Mouse (Mus musculus) erythroblast, embryonic 14.5 days (primary cell): Measurements from ENCODE around the gene Cox18. TPM values are rescaled to one million over a fixed set of nuclear protein-coding genes. Genes with fewer than 3 reads are reported as not detected.
"Not testable (repeated sequence)": the region's sequence is repeated elsewhere in the genome, so short reads cannot be mapped to it uniquely, and the experiment has no call there.

ENCODE experiments used
- H3K27me3 ChIP-seq: 2 replicates; pipeline ENCODE4 v1.6.1; 2012; ENCODE audit warnings: inconsistent platforms; ENCODE audit not compliant: control insufficient read depth
- H3K36me3 ChIP-seq: 2 replicates; pipeline ENCODE4 v1.6.1; 2012; ENCODE audit warnings: mild to moderate bottlenecking, inconsistent platforms; ENCODE audit not compliant: control insufficient read depth
- H3K4me1 ChIP-seq: 2 replicates; pipeline ENCODE4 v1.6.1; 2012; ENCODE audit warnings: inconsistent platforms; ENCODE audit not compliant: control insufficient read depth
- H3K4me3 ChIP-seq: replicated peaks from 2 replicates; pipeline ENCODE3; 2012; ENCODE audit warnings: moderate library complexity, mild to moderate bottlenecking, inconsistent platforms
- H3K9me3 ChIP-seq: 2 replicates; pipeline ENCODE4 v1.6.1; 2012; ENCODE audit warnings: low read length, inconsistent platforms, mixed read lengths; ENCODE audit not compliant: control insufficient read depth
- GATA1 ChIP-seq: IDR thresholded peaks from 2 replicates; pipeline ENCODE4 v1.6.1; 2012; ENCODE audit warnings: low read length, inconsistent platforms, mixed read lengths
- TAL1 ChIP-seq: IDR thresholded peaks from 3 replicates; pipeline ENCODE4 v1.6.1; 2012; ENCODE audit warnings: low read length, inconsistent platforms, mixed read lengths
- polyA plus RNA-seq: library from polyadenylated mRNA; stranded (reverse); fragments of >175 nt; gene quantifications from 2 replicates; pipeline ENCODE4 v1.2.3, GENCODE M21; 2012

Gene Cox18
- 2.6 TPM in 2 replicates for polyA plus RNA-seq

DNA sequence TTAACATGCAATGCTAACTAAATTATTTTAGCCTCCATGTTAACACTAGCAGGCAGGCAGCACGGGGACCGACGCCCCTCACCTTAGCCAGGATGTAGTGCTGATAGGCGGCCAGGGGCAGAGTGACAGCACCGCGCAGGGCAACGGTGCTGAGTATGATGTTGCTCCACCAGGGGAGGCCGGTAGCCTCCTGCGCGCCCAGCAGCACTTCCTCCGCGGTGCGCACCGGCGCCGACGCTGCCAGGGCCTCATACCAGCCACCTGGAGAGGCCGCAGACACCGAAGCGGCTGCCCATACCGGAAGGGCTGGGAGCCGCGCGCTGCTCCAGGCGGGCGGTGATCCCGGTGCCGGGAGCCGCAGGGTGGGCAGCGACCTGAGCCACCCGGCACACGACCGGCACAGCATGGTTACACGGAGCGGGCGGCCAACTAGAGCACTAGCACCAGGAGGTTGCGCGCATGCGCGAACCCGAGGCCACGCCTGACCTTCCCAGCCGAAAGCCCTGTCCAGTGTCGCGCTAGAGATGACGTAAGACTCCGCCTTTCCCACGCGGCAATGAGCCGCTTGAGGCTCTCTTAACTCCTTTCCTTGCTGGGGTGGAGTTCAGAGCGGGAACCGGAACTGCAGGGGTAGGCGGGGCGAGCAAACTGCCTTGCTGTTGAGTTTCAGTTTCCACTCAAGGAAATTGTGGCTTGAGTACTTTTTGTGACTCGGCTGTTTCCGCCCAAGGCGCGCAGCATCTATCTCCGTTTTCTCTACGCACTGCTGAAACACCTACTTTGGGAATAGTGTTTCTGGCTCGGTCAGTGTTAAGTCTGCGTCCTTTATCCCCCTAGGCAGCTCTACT, at the start of gene Cox18:
Gene Cox18, minus strand, starts transcription at position 468 of the 848 bp plus-strand sequence.
- Histone ChIP-seq H3K4me1 (peaks cover 21% of the 10 kb centered on the region), H3K4me3 (peak within 1 kb of the TSS; percentile 95), H3K27me3 (no peaks in the 10 kb centered on the region), H3K36me3 (peaks cover 46% of the 10 kb centered on the region), H3K9me3 (no peaks in the 10 kb centered on the region)
- no peak for TF ChIP-seq GATA1
- TF ChIP-seq TAL1: no peak

GRCm38 (mm10) chr5:90262230-90262629, 38.4 kb upstream of the Cox18 start:
- H3K4me3 ChIP-seq, H3K27me3 ChIP-seq, H3K4me1 ChIP-seq, H3K9me3 ChIP-seq: not testable (repeated sequence)
- peaks cover 82% of the 10 kb centered on the region for H3K36me3 ChIP-seq

DNA sequence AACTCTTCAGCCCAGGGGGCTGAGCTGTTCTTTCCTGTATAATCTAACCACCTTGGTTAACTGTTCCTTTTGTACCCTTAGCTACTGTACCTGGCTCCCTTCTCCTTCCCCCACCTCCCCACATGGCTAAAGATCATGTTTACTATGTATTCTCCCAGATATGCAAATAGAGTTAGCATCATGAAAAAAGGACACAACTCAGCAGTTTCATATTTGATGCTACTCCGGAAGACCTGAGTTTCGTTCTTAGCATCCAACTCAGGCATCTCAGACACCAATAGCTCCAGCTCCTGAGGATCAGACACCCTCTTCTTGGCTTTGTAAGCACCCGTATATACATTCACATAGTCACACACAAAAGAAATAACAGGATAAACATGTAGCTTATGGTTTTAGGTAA, 33.2 kb upstream of the Cox18 start:
- TF ChIP-seq TAL1: no peak
- no peak for TF ChIP-seq GATA1
- Histone ChIP-seq H3K27me3 (no peaks in the 10 kb centered on the region), H3K36me3 (peaks cover 90% of the 10 kb centered on the region), H3K9me3 (no peaks in the 10 kb centered on the region), H3K4me3 (no peak overlapping the region), H3K4me1 (no peaks in the 10 kb centered on the region)

DNA sequence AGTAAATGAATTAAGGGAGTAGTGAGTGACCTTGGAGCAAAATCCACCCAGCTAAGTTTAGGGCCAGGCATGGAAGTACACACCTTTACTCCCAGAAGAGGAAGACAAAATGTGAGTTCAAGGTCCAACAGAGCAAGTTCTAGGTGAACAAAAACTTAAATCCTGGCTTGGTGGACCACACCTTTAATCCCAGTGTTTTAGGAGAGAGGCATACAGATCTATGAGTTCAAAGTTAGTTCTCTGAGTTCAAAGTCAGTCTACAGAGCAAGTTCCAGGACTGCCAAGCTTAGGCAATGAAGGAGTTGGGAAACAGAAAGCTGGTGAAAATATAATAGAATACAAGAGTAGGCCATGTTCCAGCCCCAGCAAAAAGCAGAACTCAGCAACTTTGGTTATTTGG, 23.7 kb upstream of the Cox18 start:
- Histone ChIP-seq H3K4me3 (no peak overlapping the region), H3K9me3 (peaks cover 3% of the 10 kb centered on the region), H3K27me3 (no peaks in the 10 kb centered on the region), H3K4me1 (peaks cover 7% of the 10 kb centered on the region), H3K36me3 (peaks cover 81% of the 10 kb centered on the region)
- no peak for TF ChIP-seq TAL1
- no peak for TF ChIP-seq GATA1

DNA sequence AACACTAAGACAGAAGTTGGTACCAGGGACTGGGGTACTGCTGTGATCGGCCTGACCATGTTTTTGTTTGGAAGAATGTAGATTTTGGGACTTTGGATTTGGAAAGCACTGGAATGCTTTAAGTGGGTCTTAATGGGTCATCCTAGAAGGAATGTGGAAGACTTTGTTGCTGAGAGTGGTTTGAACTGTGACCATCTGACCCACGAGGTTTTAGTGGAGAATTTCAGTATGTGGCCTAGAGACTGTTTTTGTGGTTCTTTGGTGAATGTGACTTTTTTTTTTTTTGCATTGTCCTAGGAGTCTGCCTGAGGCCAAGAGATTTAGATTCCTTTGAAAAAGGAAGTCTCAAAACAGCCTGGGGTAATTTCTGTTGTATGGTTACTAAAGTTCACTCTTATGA, 23.2 kb upstream of the Cox18 start:
- peaks cover 7% of the 10 kb centered on the region for H3K4me1 ChIP-seq
- peaks cover 81% of the 10 kb centered on the region for H3K36me3 ChIP-seq
- no peak for TF ChIP-seq TAL1
- no peak for TF ChIP-seq GATA1
- no peaks in the 10 kb centered on the region for H3K27me3 ChIP-seq
- H3K9me3 ChIP-seq: peaks cover 3% of the 10 kb centered on the region
- no peak overlapping the region for H3K4me3 ChIP-seq

- TF ChIP-seq TAL1 (no peak), GATA1 (no peak)
Observed at GRCm38 (mm10) chr5:90246567-90246966, 22.8 kb upstream of the Cox18 start.

DNA sequence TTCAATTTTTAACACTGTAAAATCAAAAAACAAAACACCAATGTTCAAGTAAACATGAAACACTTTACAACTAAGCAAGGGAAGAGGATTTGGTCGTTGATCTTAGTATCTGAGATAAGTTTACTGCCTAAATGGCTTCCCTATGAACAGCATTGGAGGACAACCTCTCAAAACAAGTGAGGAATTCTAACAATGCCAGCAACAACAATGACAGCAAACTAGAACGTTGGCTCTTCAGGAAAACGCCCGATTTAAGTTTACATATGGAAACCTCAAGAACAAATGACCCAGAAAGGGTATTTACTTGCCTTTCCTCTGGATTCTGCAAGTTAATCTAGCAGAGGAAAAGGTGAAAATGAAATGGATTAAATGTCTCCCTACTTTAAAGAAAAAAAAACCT, 21.6 kb upstream of the Cox18 start:
- no peak for TF ChIP-seq GATA1
- no peak for TF ChIP-seq TAL1

More at GRCm38 (mm10) chr5:90246567-90246966, 22.8 kb upstream of the Cox18 start:
- H3K4me1 ChIP-seq: peaks cover 7% of the 10 kb centered on the region
- H3K4me3 ChIP-seq: no peak overlapping the region
- H3K36me3 ChIP-seq: peaks cover 81% of the 10 kb centered on the region
- peaks cover 3% of the 10 kb centered on the region for H3K9me3 ChIP-seq
- H3K27me3 ChIP-seq: no peaks in the 10 kb centered on the region

DNA sequence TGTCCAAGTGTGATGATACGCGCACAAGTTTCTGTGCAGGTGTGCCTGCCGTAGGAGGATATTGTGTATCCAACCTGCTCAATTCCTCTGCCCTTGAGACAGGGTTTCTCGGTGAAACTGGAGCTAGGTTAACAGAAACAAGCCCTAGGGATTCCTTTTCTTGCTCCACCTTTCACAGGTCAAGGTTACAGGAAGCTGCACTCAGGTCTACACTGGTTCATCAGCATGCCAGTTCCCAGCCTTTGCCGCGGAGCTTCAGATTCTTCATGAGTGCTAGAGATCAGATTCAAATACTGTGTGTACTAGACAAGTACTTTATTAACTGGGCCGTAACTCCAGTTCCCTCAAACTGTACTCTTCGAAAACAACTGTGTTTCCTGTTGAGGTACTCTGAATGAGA, 11.4 kb upstream of the Cox18 start:
- H3K4me3 ChIP-seq: no peak overlapping the region
- no peaks in the 10 kb centered on the region for H3K27me3 ChIP-seq
- H3K9me3 ChIP-seq: peaks cover 2% of the 10 kb centered on the region; the same call in 1 of the 2 replicates
- H3K36me3 ChIP-seq: peaks cover 94% of the 10 kb centered on the region
- TF ChIP-seq TAL1: no peak
- no peak for TF ChIP-seq GATA1
- no peaks in the 10 kb centered on the region for H3K4me1 ChIP-seq

More for the DNA sequence above, 21.6 kb upstream of the Cox18 start:
- Histone ChIP-seq H3K27me3 (no peaks in the 10 kb centered on the region), H3K9me3 (peaks cover 3% of the 10 kb centered on the region), H3K4me1 (peaks cover 7% of the 10 kb centered on the region), H3K4me3 (no peak overlapping the region), H3K36me3 (peaks cover 80% of the 10 kb centered on the region)

DNA sequence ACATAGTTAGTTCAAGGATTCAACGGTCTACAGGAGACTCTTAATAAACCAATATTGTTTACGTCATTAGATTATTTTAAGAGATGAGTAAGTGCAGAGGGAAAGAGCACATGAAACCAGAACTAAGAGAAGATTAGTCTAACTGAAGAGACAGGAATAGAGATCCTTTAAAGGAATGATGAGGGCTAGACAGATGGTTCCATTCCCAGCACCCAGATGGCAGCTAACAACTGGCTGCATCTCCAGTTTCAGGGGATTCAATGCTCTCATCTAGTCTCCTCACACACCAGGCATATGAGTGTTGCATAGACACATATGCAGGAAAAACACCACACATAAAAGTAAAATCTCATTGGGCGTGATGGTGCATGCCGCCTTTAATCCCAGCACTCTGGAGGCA, 9.5 kb upstream of the Cox18 start:
- Histone ChIP-seq H3K36me3 (peaks cover 96% of the 10 kb centered on the region), H3K4me1 (no peaks in the 10 kb centered on the region), H3K27me3 (no peaks in the 10 kb centered on the region), H3K9me3 (peaks cover 2% of the 10 kb centered on the region; the same call in 1 of the 2 replicates), H3K4me3 (no peak overlapping the region)
- TF ChIP-seq GATA1 (no peak), TAL1 (no peak)
